Mouse (Mus musculus): Measurements from ENCODE around the gene Tpp1. TPM values are rescaled to one million over a fixed set of nuclear protein-coding genes. Genes with fewer than 3 reads are reported as not detected.

Gene Tpp1
- total RNA-seq (2022) = 10 to 100 TPM; 35.3 to 54.3 (median 47.8) TPM

DNA sequence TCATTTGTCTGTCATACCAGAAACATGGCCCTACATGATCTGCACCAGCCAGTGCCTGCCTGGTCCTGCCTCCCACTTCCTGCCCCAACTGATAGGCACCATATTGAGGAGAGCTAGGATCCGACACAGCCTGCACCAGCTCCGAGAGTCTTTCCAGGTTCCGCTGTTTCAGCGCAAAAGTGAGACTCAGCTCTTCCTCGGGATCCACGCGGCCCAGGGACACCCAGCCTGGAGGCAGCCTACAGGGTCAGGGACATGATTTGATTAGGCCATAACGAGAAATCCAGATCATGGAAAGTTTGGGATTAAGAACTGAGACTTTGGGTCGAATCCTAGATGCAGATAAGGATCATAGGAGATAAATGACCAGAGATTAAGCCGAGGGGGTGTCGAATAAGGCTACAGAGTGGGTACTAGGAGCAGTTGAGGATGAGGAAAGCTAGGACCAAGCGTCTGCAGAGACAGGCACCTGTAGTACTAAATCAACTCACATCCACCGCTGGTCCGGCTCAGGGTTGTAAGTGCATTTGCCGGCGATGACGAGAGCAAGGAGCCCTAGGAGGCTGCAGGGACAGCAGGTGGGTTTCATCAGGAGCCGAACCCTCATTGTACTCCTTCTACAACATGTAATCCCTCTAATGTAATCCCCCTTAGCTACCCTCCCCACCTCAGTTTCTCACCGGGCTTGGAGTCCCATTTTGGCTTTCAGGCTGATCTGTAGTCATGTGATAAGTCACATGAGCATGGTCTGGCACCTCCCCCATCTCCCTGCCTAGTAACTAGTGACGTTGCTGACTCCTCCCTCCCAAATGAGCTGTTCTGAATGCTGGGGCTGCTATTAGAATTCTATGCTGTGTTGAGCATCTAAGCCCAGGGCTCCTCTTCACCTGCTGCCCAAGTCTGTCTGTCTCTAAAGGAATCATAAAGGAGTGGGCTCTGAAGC lies at the start of gene Tpp1:
Gene Tpp1, minus strand, starts transcription at position 745 of the 943 bp plus-strand sequence.
- peak; percentile 87 to 88 for DNase-seq (ENCODE audit: low spot score in 2 of 2)

- DNase-seq (ENCODE audit: low spot score in 2 of 2) = no peak
These were observed 44.9 kb upstream of the Tpp1 start for GRCm38 (mm10) chr7:105796972-105797371.

- no peak for DNase-seq (ENCODE audit: low spot score in 2 of 2)
These were observed 43.8 kb upstream of the Tpp1 start for GRCm38 (mm10) chr7:105795759-105796366.

DNA sequence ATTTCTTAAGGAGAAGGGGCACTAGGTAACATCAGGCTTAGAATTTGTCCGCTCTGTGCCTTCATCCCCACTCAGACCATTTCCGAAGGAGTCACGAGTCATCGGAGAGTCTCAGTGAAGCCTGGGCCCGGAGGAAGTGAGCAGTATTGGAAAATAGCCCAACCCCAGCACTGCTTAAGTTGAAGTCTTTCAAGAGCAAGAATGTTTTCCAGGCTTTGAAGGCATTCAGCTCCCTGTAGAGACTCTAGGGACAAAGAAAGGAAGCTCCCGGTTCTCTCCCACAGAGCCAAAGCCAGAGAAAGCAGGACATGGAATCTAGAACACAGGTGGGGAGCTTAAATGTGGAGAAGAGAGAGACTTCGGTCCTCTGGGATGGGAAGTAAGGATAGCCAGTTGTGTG lies 41.7 kb upstream of the Tpp1 start:
- no peak for DNase-seq (ENCODE audit: low spot score in 2 of 2)

DNA sequence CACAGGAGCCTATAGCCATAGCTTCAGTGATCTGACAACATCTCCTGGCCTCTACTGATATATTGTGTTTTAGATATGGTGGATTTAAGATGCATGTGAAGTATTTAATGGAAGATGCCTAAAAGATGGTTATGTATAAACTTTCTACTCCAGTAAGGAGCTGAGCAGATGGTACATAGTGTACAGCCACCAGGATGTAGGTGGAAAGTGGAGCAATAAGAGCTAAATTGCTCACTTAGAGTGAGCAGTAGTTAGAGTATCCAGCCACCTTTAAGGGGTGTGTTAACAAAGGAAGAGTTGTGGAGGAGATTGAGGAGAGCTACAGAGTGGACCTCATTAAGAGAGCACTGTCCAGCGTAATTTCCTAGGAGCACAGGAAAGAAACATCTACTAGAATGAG lies 39.1 kb upstream of the Tpp1 start:
- no peak for DNase-seq (ENCODE audit: low spot score in 2 of 2)

DNA sequence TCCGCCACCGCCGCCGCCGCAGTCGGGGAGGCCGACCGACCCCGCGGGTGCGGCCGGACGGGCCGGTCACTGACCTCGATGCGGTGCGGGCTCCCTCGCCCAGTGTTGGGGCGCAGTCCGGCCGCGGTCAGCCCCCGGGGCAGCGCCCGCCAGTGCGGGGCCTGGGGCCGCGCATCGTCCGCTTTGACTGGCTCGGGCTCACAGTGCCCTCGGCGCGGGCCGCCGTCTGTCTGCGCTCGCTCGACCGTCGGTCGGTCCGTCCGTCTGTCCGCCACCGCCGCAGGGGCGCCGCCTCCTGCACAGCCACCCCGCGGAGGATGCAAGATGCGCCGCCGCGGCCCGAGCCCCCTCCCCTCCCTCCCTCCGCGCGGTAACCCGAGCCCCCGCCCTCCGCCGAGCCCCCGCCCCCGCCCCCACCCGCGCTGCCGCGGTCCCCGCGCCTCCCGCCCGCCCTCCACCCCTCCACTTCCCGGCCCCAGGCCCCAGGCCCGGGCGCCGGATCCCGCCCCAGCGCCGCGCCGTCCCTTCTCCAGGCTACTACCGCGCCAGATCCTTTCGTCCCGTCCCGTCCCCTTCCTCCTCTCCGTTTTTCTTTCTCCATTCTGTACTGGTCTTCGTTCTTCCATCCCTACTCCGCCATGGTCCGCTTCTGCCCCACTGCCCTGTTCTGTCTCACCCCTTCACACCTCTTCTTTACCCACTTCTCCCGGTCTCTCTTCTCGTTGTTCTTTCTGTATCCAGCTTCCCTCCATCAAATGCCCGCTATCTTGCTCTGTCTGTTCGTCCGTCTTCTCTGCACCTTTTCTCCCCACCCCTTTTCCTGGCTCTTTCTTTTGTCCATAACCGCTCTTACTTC lies 35.5 kb upstream of the Tpp1 start, which contains the start of gene Dchs1:
Gene Dchs1, minus strand, starts transcription at position 370 of the 856 bp plus-strand sequence.
- DNase-seq (ENCODE audit: low spot score in 2 of 2) = no peak

DNA sequence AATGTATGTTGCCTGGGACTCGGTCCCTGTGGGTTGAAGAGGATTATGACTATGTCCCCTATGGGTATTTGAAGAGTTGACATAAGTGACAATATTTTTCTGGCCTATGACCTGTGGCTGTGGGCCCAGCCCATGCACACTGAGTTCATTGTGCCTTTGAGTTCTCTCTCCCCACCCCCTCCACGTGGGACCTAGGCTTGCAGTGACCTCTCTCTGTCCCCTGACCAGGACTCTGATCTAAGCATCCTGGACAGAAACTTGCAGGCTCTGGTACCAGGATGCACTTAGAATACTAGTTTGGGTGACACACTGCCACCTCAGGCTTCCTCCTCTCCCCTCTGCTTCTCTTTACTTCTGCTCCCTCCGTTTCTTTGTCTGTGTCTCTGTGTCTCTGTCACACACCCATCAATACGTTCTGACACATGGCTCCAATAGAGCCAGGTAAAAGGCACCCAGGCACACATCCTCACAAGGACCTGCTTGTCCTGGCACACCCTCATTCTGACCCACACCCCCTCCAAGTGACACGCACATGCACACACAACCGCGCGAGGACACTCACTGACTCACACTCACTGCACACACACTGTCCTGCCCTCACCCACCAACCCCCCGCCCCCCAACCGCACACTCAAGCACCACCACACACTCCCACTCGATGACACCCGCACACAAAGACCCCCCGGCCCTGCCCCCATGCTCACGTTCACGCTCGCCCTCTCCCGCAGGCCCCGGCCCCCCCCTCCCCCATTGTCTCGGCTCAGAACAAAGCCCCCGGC lies 34.7 kb upstream of the Tpp1 start:
- no peak for DNase-seq (ENCODE audit: low spot score in 2 of 2)

- DNase-seq (ENCODE audit: low spot score in 2 of 2) = no peak
These were observed 32.5 kb upstream of the Tpp1 start for GRCm38 (mm10) chr7:105784556-105784955.

DNA sequence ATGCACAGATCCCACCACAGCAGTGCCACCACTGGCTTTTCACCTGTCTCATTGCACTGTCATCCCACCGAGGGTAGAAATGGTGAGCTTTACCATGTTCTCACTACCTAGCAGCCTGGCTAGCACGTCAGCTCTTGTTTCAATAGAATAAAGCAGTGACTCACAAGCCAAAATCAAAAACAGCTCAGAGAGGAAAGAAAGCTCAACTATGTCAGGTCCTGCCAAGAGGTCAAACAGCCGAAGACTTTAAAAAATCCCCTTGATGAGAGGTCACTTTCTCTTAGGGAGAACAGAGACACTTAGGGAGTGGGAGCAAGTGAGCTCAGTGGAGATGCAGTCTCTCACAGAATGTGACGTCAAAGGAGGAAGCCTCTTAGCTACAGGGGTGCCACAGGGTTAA lies 31.8 kb upstream of the Tpp1 start:
- DNase-seq (ENCODE audit: low spot score in 2 of 2) = no peak

GRCm38 (mm10) chr7:105778553-105779265 lies 26.7 kb upstream of the Tpp1 start:
- DNase-seq (ENCODE audit: low spot score in 2 of 2) = no peak

- peak; percentile 66 to 80 for DNase-seq (ENCODE audit: low spot score in 2 of 2)
These were observed 25.9 kb upstream of the Tpp1 start for GRCm38 (mm10) chr7:105777797-105778552.

DNA sequence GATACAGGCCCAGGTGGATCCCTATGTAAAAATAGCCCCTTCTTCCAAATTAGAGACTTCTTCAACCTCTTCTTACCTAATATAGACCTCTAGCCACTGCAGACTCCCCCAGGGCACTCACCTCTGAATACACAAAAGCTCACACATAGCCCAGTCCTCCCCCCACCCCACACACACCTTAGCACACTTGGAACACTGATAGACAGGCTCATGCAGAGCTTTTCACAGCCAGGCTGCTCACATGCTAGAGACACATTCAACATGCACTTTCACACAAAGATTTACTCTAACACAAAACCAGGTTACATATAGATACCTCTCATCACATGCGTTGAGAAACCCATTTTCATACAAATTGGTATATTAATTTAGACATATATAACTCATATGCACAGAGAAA lies 25.3 kb upstream of the Tpp1 start:
- no peak for DNase-seq (ENCODE audit: low spot score in 2 of 2)

DNA sequence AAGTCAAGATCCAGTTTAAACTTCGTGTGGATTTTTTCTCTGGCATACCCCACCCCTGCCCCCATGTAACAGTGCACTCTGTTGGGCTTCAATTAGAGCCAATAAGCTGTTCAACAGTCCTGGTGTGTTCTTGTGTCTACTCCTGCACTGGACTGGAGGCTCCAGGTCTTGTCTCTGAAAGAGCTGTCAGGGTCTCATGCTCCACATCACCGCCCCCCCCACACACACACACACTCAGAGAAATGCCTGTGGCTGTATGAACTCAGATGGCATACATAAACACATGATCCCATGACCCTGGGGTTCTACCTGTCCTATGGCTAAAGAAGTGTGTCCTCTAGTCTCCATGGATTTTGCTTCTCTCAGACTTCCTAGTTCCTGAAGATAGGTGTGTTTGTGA lies 24.0 kb upstream of the Tpp1 start:
- DNase-seq (ENCODE audit: low spot score in 2 of 2) = no peak

- DNase-seq (ENCODE audit: low spot score in 2 of 2) = no peak
These were observed 22.6 kb upstream of the Tpp1 start for GRCm38 (mm10) chr7:105774661-105775060.

- DNase-seq (ENCODE audit: low spot score in 2 of 2) = no peak
These were observed 21.0 kb upstream of the Tpp1 start for GRCm38 (mm10) chr7:105773041-105773440.

DNA sequence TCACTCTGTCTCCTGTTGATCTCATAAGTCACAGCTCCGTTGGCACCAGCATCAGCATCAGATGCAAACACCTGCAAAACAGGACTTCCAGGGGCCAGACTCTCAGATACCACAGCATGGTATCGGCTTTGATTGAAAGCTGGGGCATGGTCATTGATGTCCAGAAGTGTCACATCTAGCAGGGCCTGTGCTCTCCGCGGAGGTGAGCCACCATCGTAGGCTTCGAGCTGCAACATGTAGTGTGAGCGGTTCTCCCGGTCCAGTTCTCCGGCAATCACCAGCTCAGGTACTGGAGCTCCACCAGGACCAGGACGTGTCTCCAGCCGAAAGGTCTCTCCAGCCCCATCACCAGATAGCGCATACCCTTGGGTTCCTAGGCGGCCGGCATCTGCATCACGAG lies 20.3 kb upstream of the Tpp1 start:
- DNase-seq (ENCODE audit: low spot score in 2 of 2) = no peak

- DNase-seq (ENCODE audit: low spot score in 2 of 2) = peak; percentile 25 to 46
These were observed 17.9 kb upstream of the Tpp1 start for GRCm38 (mm10) chr7:105769959-105770358.

DNA sequence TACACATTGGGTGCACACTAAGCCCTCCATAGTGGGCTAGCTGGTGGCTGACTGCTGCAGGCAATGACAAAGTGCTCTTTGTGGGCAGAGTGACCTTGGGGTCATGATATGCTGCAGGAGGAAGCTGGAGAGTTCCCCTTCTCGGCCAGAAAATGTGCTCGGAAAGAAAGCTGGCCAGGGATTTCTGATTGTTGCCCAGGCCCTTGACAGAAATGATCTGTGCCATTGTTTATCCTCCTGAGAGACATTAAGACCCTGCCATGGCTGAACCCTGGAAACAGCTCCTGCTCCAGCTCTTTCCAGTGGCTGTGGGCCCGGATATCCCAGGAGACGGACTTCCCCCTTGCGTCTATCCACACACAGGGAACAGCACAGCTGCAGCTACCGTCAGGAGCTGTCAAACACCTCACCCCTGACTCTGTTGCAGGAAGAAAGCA lies 15.7 kb upstream of the Tpp1 start:
- DNase-seq (ENCODE audit: low spot score in 2 of 2) = no peak

DNA sequence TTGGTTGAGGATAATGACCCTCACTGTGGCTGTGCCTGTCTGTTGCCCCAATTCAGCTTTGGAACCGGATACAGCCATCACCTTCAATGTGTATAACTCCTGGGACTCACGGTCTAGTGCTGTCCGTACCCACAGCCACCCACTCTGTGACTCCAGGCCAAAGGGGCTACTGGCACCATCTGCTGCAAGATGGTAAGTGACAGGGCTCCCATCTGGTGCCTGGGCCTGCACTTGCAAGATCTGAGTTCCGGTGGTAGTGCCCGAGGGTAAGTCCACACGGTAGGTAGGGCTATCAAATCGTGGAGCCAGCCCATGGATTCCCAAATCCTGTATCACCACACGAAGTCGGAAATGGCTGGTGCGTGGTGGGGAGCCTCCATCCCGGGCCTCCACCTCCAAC lies 12.3 kb upstream of the Tpp1 start:
- no peak for DNase-seq (ENCODE audit: low spot score in 2 of 2)
